14 mouse cellular contexts compared by ENCODE assay signal in genomic region chr17:87773175-87773574, GRCm38 (mm10). TPM values are rescaled to one million over a fixed set of nuclear protein-coding genes. Genes with fewer than 3 reads are reported as not detected.
A peak's percentile ranks its signal among the peaks of the same experiment; 100 is the strongest.
DNase-seq lines count a peak whose midpoint lies in the region; ATAC-seq and TF ChIP-seq lines count a peak whose summit lies in the region.
"Had no signal": no experiment of that assay in that cellular context is flagged by ENCODE, and none has a peak within 500 bp of the region (broad histone marks: within the 10 kb centered on the region; RNA-seq: fewer than 3 reads in every experiment).

No protein-coding gene starts in this region.

- H3K9me3 ChIP-seq in heart, embryonic 15.5 days (replicated peaks): no peaks in the 10 kb centered on the region
- no peaks in the 10 kb centered on the region for H3K9me3 ChIP-seq in midbrain, embryonic 11.5 days (ENCODE audit: control insufficient read depth, low read length)
- no peaks in the 10 kb centered on the region for H3K9me3 ChIP-seq in midbrain, embryonic 16.5 days (replicated peaks; ENCODE audit: control insufficient read depth, low read length, poor library complexity, severe bottlenecking)
- H3K9me3 ChIP-seq in E14TG2a.4 (ENCODE audit: low read length): no peaks in the 10 kb centered on the region
- H3K9me3 ChIP-seq in embryonic facial prominence, embryonic 10.5 days: no peaks in the 10 kb centered on the region
- H3K9me3 ChIP-seq: embryonic facial prominence, embryonic 13.5 days had no signal

- H3K4me3 ChIP-seq in heart, embryonic 15.5 days: no peak overlapping the region
- no peak overlapping the region for H3K4me3 ChIP-seq in midbrain, embryonic 11.5 days (ENCODE audit: low read depth, low read length)
- H3K4me3 ChIP-seq in midbrain, embryonic 16.5 days (ENCODE audit: low read depth, low read length): no peak overlapping the region
- H3K4me3 ChIP-seq in E14TG2a.4 (replicated peaks; ENCODE audit: low read length): no peak overlapping the region
- no peak overlapping the region for H3K4me3 ChIP-seq in embryonic facial prominence, embryonic 10.5 days
- H3K4me3 ChIP-seq: embryonic facial prominence, embryonic 13.5 days; heart, embryonic 12.5 days had no signal

- H3K4me1 ChIP-seq in heart, embryonic 15.5 days (replicated peaks): no peaks in the 10 kb centered on the region
- no peaks in the 10 kb centered on the region for H3K4me1 ChIP-seq in midbrain, embryonic 11.5 days (ENCODE audit: control insufficient read depth, insufficient read depth, low read length)
- no peaks in the 10 kb centered on the region for H3K4me1 ChIP-seq in midbrain, embryonic 16.5 days (ENCODE audit: control insufficient read depth, insufficient read depth, low read length)
- H3K4me1 ChIP-seq in E14TG2a.4 (replicated peaks; ENCODE audit: low read depth, low read length): no peaks in the 10 kb centered on the region
- H3K4me1 ChIP-seq in embryonic facial prominence, embryonic 10.5 days: no peaks in the 10 kb centered on the region
- H3K4me1 ChIP-seq: embryonic facial prominence, embryonic 13.5 days; heart, embryonic 12.5 days had no signal

- no peak for DNase-seq in heart, postnatal 4 days
- DNase-seq in midbrain, embryonic 11.5 days (ENCODE audit: low spot score, missing footprints): peak; percentile 82
- DNase-seq in embryonic facial prominence, embryonic 10.5 days (ENCODE audit: low spot score): peak; percentile 16
- no peak for DNase-seq in cerebellum, adult 9-10 months
- DNase-seq in cerebellum, adult 18-20 months: no peak

- peak; percentile 48 for TF ChIP-seq CTCF in E14TG2a.4 (conservative IDR thresholded peaks at IDR 0.05; ENCODE audit: low read length)

- 72% methylated on average over 3 of the region's 3 CpGs for WGBS in heart, embryonic 15.5 days
- WGBS in midbrain, embryonic 11.5 days: 79% methylated on average over 3 of the region's 3 CpGs
- WGBS in midbrain, embryonic 16.5 days: 75% methylated on average over 3 of the region's 3 CpGs
- WGBS in embryonic facial prominence, embryonic 10.5 days: 78% methylated on average over 3 of the region's 3 CpGs

- no peak overlapping the region for H3K27ac ChIP-seq in heart, embryonic 15.5 days
- no peak overlapping the region for H3K27ac ChIP-seq in midbrain, embryonic 11.5 days (ENCODE audit: low read depth, low read length)
- no peak overlapping the region for H3K27ac ChIP-seq in midbrain, embryonic 16.5 days (ENCODE audit: low read length)
- no peak overlapping the region for H3K27ac ChIP-seq in embryonic facial prominence, embryonic 10.5 days (replicated peaks)
- H3K27ac ChIP-seq: embryonic facial prominence, embryonic 13.5 days; macrophage had no signal

- H3K9ac ChIP-seq in heart, embryonic 15.5 days: no peak overlapping the region
- no peak overlapping the region for H3K9ac ChIP-seq in midbrain, embryonic 11.5 days (ENCODE audit: low read length)
- H3K9ac ChIP-seq in midbrain, embryonic 16.5 days (ENCODE audit: low read depth, low read length): no peak overlapping the region
- H3K9ac ChIP-seq: embryonic facial prominence, embryonic 13.5 days; heart, embryonic 12.5 days had no signal

- ATAC-seq in heart, embryonic 15.5 days (replicated peaks; ENCODE audit: insufficient number of reproducible peaks, insufficient read depth, low FRiP score, low read depth): 0 out of 2 replicates have a peak, but pooled peaks have one; percentile 10
- no peak for ATAC-seq in midbrain, embryonic 11.5 days (ENCODE audit: low FRiP score)
- ATAC-seq in midbrain, embryonic 16.5 days: no peak
- ATAC-seq: Patski had no signal

- H3K4me2 ChIP-seq in heart, embryonic 15.5 days: no peak overlapping the region
- no peak overlapping the region for H3K4me2 ChIP-seq in midbrain, embryonic 11.5 days
- H3K4me2 ChIP-seq in midbrain, embryonic 16.5 days (ENCODE audit: low read length): no peak overlapping the region
- H3K4me2 ChIP-seq: embryonic facial prominence, embryonic 13.5 days; heart, embryonic 12.5 days had no signal

- H3K27me3 ChIP-seq in heart, embryonic 15.5 days: no peaks in the 10 kb centered on the region
- H3K27me3 ChIP-seq in midbrain, embryonic 11.5 days (ENCODE audit: control insufficient read depth, insufficient read depth, low read length): no peaks in the 10 kb centered on the region
- H3K27me3 ChIP-seq in midbrain, embryonic 16.5 days (ENCODE audit: control insufficient read depth, insufficient read depth, low read depth, low read length): no peaks in the 10 kb centered on the region
- H3K27me3 ChIP-seq in E14TG2a.4 (ENCODE audit: insufficient read depth, low read length): peaks cover 2% of the 10 kb centered on the region; the same call in 1 of the 2 replicates
- no peaks in the 10 kb centered on the region for H3K27me3 ChIP-seq in embryonic facial prominence, embryonic 10.5 days (replicated peaks; ENCODE audit: low read depth, poor library complexity, severe bottlenecking)
- H3K27me3 ChIP-seq: embryonic facial prominence, embryonic 13.5 days; heart, embryonic 12.5 days; Patski had no signal

- no peaks in the 10 kb centered on the region for H3K36me3 ChIP-seq in heart, embryonic 15.5 days
- H3K36me3 ChIP-seq in midbrain, embryonic 11.5 days (ENCODE audit: control insufficient read depth, insufficient read depth, low read length): no peaks in the 10 kb centered on the region
- H3K36me3 ChIP-seq in midbrain, embryonic 16.5 days (ENCODE audit: control insufficient read depth, insufficient read depth, low read length): no peaks in the 10 kb centered on the region
- no peaks in the 10 kb centered on the region for H3K36me3 ChIP-seq in E14TG2a.4 (ENCODE audit: insufficient read depth, low read length)
- H3K36me3 ChIP-seq in embryonic facial prominence, embryonic 10.5 days (replicated peaks): no peaks in the 10 kb centered on the region
- H3K36me3 ChIP-seq: embryonic facial prominence, embryonic 13.5 days; heart, embryonic 12.5 days had no signal

RNA-seq across cellular contexts. Expression of gene Kcnk12, which starts 24.6 kb away (rescaled TPM):
- 0.11 TPM in 1 of 2 replicates, not detected in the other for polyA plus RNA-seq in heart, embryonic 15.5 days (2015; fragmentation: Nextera tagmentation; extraction: Ambion mirVana)
- total RNA-seq in heart, postnatal 4 days (2021): under 1 TPM in 1 of 2 experiments, not detected in 1; 0.14 TPM
- polyA plus RNA-seq in midbrain, embryonic 11.5 days (2014; fragmentation: Nextera tagmentation; extraction: Ambion mirVana): 0.12 and 0.26 TPM in 2 replicates
- polyA plus RNA-seq in midbrain, embryonic 16.5 days (2015; fragmentation: Nextera tagmentation; extraction: Ambion mirVana): 0.63 and 0.65 TPM in 2 replicates
- polyA plus RNA-seq in embryonic facial prominence, embryonic 10.5 days (2016; fragmentation: Nextera tagmentation; extraction: Ambion mirVana): 0.10 TPM in 1 of 2 replicates, not detected in the other
- polyA plus RNA-seq: embryonic facial prominence, embryonic 13.5 days; kidney, embryonic 14.5 days; macrophage; Patski; stomach, embryonic 16.5 days had no signal

Comparison
In these comparisons a context has a peak if more than half of its experiments do, and no peak if none do; other contexts are left out.
1. DNase-seq: peak in midbrain, embryonic 11.5 days (single experiment) and embryonic facial prominence, embryonic 10.5 days (single experiment); none in heart, postnatal 4 days (single experiment), cerebellum, adult 9-10 months (single experiment) and cerebellum, adult 18-20 months (0 of 2).